Mouse (Mus musculus): ENCODE data around the gene Katnbl1.

Gene Katnbl1

DNA sequence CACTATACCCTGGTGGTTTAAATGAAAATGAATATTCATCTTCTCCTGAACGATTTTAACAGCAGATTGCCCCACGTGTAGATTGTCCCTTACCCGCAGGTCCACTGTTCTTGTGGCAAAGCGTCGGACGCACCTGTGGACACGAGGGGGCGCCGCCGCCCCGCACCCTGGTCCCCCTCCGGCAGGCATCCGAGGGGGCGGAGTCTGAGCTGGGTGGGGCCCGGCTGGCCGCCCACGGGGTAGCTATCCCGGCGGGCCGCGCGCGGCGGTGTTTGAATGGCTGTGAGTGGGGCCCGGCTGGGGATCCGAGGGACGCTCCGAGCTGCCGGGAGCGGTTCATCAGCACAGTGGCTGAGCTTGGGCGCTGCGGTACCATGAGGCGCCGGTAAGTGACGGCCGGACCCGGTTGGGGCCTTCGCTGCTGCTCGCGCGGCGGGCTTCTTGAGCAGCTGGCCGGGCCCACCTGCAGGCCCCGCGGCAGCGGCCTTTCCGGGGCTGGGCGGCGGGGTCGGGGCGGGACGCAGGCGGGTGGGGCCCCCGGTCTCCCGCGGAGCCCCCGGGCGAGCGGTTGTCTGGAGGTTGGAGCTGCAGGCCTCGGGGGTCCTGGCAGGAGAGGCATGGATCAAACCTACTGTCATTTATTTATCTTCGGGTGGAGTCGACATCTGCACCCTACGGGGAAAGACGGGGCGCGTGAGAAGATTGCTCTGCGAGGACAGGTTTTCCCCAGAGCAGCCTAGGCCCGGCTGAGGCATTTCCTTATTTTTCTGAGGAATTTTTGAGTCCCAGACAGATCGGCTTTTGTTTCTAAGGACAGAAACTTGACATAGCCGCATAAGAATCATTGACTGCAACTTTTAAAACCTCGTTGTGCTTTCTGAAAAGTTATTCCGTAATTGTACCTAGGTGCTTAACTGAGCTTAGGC is at the start of gene Katnbl1:
Katnbl1 (plus strand) TSS at position 239 of the 926 bp plus-strand sequence.
- DNase-seq (ENCODE audit: low spot score in 2 of 2), result peak; percentile 87 to 88

DNA sequence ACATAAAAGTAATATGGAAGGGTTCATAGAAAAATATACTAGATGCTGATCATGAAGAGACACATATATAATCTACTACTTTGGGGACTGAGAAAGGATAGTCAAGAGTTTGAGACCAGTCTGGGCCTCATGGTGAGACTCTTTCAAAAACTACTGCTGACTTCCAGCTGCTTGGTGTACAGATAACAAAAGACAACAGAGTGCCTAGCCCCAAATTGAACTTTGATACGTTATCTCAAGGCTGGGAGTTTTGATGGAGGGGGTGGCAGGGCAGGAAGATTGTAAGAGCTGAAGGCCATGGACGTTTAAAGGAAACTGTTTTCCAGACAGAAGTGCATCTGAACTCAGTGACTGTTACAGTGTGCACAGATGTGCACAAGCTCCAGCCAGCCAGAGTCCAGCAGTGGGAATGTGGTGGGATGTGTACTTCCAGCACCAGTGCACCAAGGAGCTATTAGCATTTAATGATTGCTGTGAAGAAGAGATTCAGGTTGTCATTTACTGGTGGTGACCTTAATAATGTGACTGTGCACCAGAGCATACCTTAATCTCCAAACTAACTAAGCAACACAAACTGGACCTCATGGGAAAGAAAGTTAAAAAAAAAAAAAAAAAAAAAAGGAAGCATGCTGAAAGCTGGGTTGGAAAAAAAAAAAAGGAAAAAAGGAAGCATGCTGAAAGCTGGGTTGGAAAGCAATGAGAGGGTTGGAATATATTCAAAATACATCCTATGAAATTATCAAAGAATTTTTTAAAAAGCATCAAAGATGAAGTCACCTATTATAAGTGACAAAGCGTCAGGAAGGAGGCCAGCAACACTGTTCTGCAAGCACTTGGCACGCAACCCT is 46.7 kb upstream of the Katnbl1 start:
- DNase-seq (ENCODE audit: low spot score in 2 of 2), result no peak

DNA sequence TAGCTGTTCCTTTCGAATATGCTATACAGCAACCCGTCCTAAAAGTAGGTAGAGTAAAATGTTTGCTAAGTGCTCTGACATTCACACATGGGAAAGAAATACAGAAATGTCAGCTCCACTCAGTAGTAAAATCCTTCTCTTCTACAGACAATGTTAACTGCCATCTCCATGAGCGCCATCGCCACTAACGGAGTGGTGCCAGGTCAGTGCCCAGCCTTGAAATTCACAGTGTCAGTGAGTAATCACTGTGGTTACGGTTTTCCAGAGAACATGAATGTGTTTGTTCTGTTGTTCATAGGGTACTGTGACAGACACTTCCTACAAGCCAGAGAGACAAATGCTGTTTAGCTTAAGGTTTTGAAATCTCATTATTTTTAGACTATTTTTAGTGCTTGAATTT is 41.8 kb upstream of the Katnbl1 start:
- DNase-seq (ENCODE audit: low spot score in 2 of 2), result no peak

DNA sequence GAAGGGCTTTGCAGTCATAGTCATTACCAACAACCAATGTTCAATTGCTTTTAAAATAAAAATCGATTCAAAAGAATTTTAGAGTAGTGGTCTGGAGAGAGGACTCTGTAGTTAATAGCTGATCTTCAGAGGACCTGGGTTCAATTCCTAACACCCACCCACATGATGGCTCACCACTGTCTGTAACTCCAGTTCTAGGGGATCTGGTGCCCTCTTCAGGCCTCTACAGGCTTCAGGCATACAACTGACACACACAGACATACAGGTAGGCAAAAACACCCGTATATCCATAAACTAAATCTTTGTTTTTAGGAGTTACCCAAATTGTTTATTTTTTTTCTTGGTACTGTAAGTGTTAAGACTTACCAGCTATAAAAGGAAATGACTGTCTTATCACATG is 39.3 kb upstream of the Katnbl1 start:
- DNase-seq (ENCODE audit: low spot score in 2 of 2), result no peak

DNA sequence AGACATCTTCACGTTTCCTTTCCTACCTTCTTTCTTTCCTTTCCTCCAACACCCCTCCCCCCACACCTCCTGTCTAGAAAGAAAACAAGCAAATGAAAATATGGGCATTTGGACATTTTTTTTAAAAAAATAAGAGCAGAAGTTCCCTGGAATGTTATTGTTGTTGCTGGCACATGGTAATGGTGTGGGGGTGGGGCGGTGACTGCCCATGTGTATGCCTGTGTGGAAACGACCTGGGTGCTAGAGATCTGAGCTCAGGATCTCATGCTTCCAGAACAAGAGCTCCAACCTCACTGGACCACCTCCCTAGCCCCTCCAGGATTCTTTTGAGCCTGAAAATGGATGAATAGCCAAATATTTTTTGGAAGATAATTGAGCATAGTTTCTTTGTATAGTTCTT is 37.9 kb upstream of the Katnbl1 start:
- no peak for DNase-seq (ENCODE audit: low spot score in 2 of 2)

DNA sequence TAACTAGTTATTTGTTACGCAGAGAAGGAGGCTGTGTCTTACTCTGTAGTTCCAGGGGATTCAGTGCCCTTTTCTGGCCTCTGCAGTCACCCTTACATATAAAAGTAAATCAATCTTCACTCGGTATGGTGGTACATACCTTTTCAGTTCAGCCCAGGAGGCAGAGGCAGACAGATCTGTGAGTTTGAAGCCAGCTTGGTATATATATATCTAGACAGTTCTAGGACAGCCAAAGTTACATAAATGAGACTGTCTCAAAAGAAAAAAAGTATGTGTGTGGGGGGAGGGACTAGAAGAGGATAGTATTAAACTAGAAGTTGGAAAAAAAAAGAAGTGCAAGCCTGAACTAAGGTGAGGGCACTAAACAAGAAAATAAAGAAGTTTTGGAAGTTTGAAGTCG is 30.8 kb upstream of the Katnbl1 start:
- no peak for DNase-seq (ENCODE audit: low spot score in 2 of 2)

DNA sequence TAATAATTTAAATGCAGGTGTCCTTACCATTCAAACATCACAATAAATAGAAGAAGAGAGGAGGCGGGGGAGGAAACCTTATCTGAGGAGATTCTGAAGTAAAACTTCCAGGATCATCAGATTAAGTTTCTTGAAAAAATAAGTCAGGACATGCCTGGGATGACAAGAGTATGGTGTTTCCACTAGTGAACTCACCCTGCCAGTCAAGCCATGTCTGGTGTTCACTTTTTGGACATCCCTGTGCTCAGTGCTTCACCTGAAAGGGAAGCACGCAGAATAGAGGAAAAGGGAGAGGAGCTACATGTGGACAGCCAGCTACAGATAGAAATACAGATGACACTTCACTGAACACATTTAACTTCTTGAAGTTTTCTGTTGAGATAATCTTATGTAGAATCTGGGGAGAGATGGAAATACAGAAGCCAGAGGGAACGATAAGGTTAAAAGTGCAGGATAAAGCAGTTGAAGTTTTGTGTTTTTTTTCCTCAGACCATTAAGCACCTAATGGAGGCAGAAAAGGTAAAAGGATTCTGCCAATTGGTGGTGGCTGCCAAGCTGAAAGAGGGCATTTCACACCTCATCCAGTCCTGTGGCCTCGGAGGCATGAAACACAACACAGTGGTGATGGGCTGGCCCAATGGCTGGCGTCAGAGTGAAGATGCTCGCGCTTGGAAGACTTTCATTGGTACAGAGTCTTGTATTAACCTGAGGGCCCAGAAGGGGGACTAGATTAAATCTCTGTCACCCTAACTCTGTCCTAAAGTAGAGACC is 25.1 kb upstream of the Katnbl1 start:
- DNase-seq (ENCODE audit: low spot score in 2 of 2), result no peak

DNA sequence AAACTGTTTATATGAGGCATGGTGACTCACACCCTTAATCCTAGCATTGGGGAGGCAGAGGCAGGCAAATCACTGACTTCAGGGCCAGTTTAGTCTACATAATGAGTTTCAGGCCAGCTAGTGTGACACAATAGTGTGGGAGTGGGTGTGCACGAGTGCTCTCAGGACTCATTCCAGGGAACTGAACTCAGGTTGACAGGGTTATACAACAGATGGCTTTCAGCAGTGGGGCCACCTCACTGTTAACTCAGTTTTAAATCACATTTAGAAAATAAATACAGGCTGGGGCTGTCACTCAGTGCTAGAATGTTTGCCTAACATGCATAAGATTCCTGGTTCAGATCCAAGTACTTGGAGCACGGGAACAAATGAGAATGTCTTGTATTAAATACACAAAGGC is 19.4 kb upstream of the Katnbl1 start:
- DNase-seq (ENCODE audit: low spot score in 2 of 2), result peak in 1 of 2 experiments; percentile 24

DNA sequence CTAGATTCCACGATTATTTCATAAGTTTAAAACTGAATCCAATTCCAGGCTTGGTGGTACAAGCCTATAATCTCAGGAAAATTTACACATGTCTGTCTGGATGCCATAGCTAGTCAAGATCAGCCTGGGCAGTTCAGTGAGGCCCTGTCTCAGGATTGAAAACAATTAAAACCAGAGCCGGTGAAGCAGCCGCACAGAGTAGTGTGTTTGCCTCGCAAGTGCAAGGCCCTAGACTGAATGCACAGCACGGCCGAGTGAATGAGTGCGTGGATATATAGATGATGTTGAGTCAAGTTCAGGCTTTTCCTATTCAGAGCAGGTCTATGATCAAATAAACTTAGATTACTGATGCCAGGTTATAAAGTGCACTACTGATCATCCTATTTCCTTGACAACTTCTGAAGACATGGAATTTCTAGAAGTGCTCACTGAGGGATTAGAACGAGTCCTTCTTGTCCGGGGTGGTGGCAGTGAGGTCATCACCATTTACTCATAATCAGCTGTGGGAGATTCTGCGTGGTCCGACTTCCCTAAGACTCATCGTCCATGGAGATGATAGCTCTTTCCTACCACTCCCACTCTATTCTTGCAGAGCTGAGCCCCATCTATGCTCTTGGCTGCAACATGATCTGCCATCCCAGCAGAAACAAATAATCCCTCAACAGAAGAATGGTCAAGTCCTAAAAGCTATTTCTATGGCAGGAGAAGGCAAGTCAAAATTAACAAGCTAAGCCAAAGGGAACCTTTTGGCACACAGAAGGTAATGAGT is 18.8 kb upstream of the Katnbl1 start:
- no peak for DNase-seq (ENCODE audit: low spot score in 2 of 2)

DNA sequence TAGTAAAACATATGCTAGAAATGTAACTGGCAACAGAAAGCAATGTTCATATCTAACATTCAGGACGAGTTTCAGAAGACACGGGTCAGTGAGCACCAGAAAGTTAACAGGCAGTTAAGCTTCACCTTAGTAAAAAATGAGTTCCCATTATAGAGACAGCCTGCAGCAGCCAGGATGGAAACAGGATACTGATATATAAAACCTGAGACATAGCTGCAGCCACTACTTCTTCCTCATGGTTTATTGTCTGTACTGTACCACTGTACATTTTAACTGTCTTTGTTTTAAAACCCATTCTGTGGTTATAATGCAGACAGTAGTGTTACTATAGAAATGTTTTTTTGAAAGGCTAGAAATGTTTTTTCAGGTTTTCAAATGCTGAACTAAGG is 18.2 kb upstream of the Katnbl1 start:
- DNase-seq (ENCODE audit: low spot score in 2 of 2), result no peak

DNA sequence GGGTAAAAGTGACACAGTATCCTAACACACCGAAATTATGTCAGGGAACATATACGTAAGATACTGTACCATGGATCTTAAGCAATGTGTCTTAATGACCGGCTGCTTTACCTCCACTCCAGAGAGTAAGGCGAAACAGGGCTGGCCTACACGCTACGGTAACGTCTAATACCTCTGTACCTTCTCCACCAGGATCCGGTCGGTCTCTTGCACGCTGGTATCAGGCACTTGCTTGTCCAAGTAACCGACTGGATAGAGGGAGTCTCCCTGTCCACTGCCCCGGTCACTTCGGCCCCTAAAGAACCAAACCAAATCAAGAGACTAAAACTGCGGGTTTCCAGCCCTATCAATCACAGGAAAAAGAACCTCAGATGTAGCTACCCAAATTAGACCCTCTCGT is 11.8 kb upstream of the Katnbl1 start:
- DNase-seq (ENCODE audit: low spot score in 2 of 2), result no peak

DNA sequence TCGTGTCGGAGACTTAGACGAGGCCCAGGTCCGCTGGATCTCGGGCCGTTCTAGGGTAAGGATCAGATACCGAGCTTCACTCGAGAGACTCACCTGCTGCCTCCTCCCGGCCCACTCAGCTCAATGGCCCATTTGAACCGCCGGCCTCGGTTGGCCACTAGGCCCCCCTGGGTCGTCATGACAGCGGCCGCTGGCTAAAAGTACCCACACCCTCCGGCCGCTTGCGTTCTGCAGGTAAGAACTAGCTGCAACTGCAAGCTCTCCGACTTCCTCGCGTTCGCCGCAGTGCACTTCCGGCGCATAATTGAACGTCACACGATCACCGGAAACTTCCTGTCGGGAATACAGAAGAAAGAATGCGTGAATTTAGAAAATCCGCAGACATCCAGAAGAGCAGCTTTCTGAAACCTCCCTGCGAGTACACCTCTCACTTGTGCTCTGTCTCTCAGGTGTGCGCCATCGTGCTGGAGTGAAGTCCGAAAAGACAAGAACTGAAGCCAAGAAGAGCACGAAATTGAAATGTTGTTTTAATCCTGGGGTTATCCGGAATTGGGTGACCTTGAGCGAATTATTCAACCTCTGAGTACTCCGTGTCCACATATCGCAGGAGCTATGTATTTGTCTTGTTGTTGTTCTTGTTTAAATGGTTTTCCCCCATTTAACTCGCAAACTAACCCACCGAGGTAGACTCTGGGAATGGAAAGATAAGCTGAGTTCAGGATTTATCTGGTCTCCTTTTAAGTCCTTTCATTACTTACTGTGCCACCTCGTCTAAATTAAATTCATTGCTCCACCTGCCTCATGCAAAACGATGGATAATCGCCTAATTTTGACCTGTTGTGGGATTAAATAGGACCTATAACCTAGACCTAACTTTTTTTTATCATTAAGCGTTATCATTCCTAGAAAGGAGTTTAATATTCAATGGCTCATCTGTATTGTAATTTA is 11.0 kb upstream of the Katnbl1 start, which contains the start of gene Emc4:
Emc4 (minus strand) TSS at position 302 of the 948 bp plus-strand sequence.
- peak; percentile 97 for DNase-seq (ENCODE audit: low spot score in 2 of 2)

DNA sequence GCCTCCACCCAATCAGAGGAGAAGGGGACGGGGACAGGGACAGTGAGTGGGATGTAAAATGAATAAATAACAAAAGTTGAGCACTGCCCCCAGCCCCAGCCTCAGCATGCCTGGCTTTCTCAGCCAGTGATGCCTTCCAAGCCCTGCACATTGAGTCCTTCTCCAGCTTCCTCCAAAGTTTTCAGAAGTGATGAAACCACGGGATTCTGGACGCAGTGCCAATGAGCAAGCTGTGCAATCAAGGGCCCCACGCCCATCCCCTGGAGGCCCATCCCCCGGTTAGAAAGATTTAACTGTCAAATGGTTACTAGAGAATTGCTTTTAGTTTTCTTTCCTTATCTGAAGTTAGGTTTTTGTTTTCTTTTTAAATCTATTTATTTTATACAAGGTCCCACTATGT is 9.1 kb upstream of the Katnbl1 start:
- no peak for DNase-seq (ENCODE audit: low spot score in 2 of 2)

DNA sequence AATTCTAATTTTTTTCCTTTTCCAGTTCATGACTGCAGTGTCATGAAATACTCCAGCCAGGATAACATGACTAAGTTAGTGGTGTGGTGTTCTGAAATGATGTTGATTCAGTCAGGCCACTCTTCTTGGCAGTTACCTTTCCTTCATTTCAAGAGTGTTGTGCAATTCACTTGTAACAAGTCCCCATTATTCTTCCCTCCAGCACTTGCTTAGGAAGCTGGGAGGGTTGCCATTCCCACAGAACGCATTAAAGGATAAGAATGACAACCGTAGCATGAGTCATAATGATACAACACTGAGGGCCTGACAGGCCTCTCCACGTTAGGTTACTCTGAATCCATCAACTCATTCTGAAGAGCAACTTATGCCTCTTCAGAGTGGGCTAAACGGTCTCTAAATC is 5.9 kb upstream of the Katnbl1 start:
- no peak for DNase-seq (ENCODE audit: low spot score in 2 of 2)

DNA sequence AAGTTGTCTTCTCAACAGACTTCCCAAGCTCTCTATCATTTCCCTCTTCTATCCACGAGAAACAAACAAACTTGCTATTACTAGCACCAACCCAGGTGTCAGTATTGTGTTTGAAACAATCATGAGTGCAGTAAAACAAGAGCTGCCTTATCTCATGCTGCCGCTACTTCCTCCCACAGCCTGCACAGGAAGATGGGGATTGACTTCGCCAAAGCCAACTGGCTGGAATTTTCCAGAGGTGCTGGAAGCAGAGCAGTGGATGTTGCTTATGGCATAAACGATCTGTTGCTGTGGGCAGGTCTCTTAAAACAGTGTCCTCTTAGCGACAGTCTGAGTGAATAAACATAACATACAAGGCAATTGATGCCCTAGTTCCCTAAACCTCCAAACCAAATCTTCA is 4.4 kb upstream of the Katnbl1 start:
- DNase-seq (ENCODE audit: low spot score in 2 of 2), result no peak

DNA sequence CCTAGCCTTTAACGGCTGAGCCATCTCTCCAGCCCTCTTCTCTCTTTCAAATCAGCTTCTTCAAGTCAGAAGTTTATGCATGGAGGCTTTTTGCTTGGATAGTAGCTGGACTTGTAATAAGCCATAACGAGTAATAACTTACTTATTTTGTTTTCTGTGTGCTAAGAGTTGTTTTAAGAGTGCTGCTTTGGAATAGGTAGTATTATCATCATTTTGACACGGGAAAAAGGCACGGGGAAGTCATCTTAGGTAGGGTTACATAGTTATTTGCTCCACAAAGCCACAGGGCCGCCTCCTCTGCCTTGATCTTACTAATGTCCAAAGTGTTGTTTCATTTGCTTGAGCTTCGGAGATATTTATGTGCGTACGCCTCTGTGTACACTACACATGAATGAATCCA is 1.1 kb downstream of the Katnbl1 start:
- no peak for DNase-seq (ENCODE audit: low spot score in 2 of 2)

DNA sequence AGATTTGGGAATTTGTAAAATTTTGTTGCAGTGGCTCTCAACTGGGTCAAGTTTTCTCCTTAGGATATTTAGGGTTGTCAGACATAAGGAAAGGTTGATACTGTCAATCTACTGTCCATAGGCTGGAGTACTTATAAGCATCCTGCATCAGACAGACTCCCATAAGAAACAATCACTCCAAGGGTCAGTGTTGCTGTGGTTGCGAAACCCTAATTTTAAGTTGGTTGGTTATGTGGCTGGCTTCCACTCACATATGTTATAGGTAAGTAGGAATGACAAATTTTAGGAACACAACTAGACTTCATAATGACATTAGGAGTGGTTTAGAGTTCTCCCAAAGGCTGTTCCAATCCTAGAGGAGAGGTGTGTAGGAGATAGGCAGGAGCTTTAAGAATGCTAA is 2.2 kb downstream of the Katnbl1 start:
- no peak for DNase-seq (ENCODE audit: low spot score in 2 of 2)

DNA sequence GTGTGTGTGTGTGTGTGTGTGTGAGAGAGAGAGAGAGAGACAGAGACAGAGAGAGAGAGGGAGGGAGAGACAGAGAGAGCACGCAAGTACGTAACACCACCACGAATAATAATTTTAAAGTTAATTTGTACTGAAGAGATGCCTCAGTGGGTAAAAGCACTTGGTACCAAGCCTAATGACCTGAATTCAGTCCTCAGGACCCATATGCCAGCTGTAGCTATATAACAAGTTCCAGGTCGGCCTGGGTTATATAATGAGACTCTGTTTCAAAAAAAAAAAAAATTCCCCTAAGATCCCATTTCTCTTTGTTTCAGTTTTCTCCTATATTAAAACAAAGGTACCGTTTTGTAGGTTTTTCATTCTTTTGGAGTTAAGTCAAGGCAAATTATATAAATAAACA is 11.8 kb downstream of the Katnbl1 start:
- DNase-seq (ENCODE audit: low spot score in 2 of 2), result no peak

DNA sequence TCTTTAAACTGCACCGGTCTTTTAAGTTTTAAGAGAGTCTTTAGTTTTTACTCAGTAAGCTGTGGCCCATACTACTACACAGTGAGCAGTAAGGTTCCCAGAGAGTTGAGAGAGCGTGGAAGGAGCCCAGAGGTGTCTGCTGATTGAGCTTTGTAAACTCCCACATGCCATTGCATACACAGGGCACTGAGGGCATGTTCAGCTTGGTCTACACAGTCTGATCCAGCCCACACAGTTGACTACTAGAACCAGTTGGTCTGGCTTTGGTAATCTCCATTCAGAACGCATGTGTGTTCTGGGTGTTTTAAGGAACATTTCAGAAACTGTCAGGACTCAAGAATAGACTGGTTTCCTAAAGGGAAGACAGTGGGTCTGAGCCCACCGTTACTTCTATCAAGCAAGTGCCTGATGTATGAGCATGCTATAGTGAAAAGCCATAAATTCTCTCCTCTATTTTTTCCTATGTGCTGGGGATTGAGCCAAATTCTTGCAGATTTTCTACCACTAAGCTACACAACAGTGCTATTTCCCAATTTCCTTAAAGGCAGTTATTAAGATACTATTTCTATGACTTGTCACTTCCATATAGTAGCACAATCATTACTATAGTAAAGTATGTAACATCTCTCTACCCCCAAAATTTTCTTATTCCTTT is 12.5 kb downstream of the Katnbl1 start:
- no peak for DNase-seq (ENCODE audit: low spot score in 2 of 2)

DNA sequence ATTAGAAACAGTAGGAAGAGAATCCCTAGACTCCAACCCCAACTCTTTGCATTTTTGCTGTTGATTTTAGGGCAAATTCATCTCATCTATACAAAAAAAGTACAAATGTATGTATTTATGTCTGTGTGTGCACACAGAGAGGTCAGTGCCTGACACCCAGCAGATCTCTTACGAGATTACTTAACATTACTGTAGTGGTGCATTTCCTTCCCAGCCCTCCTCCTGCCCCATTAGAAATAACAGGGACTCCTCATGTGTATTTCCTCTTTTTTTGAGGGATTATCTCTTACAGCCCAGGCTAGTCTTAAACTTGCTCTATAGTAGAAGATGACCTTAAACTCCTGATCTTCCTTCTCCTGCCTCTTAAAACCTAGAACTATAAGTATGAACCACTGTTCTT is 13.7 kb downstream of the Katnbl1 start:
- DNase-seq (ENCODE audit: low spot score in 2 of 2), result no peak
